Mouse (Mus musculus) mouse embryonic stem cell (cell line): ENCODE data around the gene Ddx41.

Source experiments
- in situ Hi-C, 2 experiments: fragments of 300-500 bp; cut with MboI; formaldehyde crosslinking; loops; 1 replicate in 1 of 2; 3 replicates in 1 of 2; pipeline ENCODE4 v1.14.3; 2019 to 2020; ENCODE audit warnings: low sequenced_read_pairs in 2 of 2, low pct_unique_long_range_greater_than_20kb in 1 of 2, mixed read lengths in 1 of 2; ENCODE audit not compliant: unreplicated experiment in 1 of 2

Gene Ddx41

GRCm38 (mm10) chr13:55513111-55513748 lies 23.2 kb downstream of the Ddx41 start, which contains the start of gene Pdlim7:
Gene Pdlim7 (minus strand): TSS chr13:55513676.
- in situ Hi-C loops = no loop called here

- in situ Hi-C loops = no loop called here
These were observed 24.0 kb downstream of the Ddx41 start for GRCm38 (mm10) chr13:55512379-55513031.

GRCm38 (mm10) chr13:55511492-55511861 lies 25.0 kb downstream of the Ddx41 start:
- in situ Hi-C loops = no loop called here

- in situ Hi-C loops = no loop called here
These were observed 25.6 kb downstream of the Ddx41 start for GRCm38 (mm10) chr13:55510668-55511491.

- in situ Hi-C loops = no loop called here
These were observed 26.2 kb downstream of the Ddx41 start for GRCm38 (mm10) chr13:55510332-55510667.

GRCm38 (mm10) chr13:55508531-55508930 lies 27.9 kb downstream of the Ddx41 start:
- in situ Hi-C loops = no loop called here

- in situ Hi-C loops = no loop called here
These were observed 28.6 kb downstream of the Ddx41 start for GRCm38 (mm10) chr13:55507877-55508276.

GRCm38 (mm10) chr13:55506697-55507096 lies 29.8 kb downstream of the Ddx41 start:
- in situ Hi-C loops = no loop called here

GRCm38 (mm10) chr13:55505810-55506209 lies 30.6 kb downstream of the Ddx41 start:
- in situ Hi-C loops = no loop called here

- in situ Hi-C loops = no loop called here
These were observed 32.1 kb downstream of the Ddx41 start for GRCm38 (mm10) chr13:55504390-55504789.

- in situ Hi-C loops = no loop called here
These were observed 34.1 kb downstream of the Ddx41 start for GRCm38 (mm10) chr13:55502405-55502804.

GRCm38 (mm10) chr13:55500575-55500974 lies 35.9 kb downstream of the Ddx41 start:
- in situ Hi-C loops = no loop called here

- in situ Hi-C loops = no loop called here
These were observed 37.6 kb downstream of the Ddx41 start for GRCm38 (mm10) chr13:55498906-55499305.

GRCm38 (mm10) chr13:55496661-55497060 lies 39.8 kb downstream of the Ddx41 start:
- in situ Hi-C loops = no loop called here

GRCm38 (mm10) chr13:55495702-55496101 lies 40.8 kb downstream of the Ddx41 start:
- in situ Hi-C loops = no loop called here

GRCm38 (mm10) chr13:55494883-55495621 lies 41.4 kb downstream of the Ddx41 start:
- in situ Hi-C loops = no loop called here

GRCm38 (mm10) chr13:55494257-55494656 lies 42.2 kb downstream of the Ddx41 start:
- in situ Hi-C loops = no loop called here

GRCm38 (mm10) chr13:55487578-55488498 lies 48.6 kb downstream of the Ddx41 start, which contains the start of gene Dbn1:
Gene Dbn1 (minus strand): TSS chr13:55488111.
- in situ Hi-C loops = no loop called here
